Mouse (Mus musculus) forebrain, embryonic 13.5 days (tissue): ENCODE measurements at regions not wholly inside any gene's neighbourhood (a gene's known extent, or its start where the extent isn't known, plus 50 kb on each side); places are given as distances from the start of the nearest gene placed in this dataset.

Experiments
- ATAC-seq: fragments of 200-750 bp; cut with Nextera tagmentation; 2 replicates; pipeline ENCODE4 v1.8.0; 2017
- H3K27ac ChIP-seq: fragments of 300-500 bp; sonication (generic); 2 replicates; pipeline ENCODE4 v1.5.1; 2015; ENCODE audit warnings: inconsistent platforms, mild to moderate bottlenecking, moderate library complexity
- H3K27me3 ChIP-seq: fragments of 300-500 bp; sonication (generic); 2 replicates; pipeline ENCODE4 v1.6.1; 2015; ENCODE audit warnings: mild to moderate bottlenecking, inconsistent platforms
- H3K36me3 ChIP-seq: fragments of 300-500 bp; sonication (generic); 2 replicates; pipeline ENCODE4 v1.6.1; 2015; ENCODE audit warnings: mild to moderate bottlenecking, inconsistent platforms; ENCODE audit not compliant: poor library complexity, severe bottlenecking
- H3K4me1 ChIP-seq: fragments of 300-500 bp; sonication (generic); 2 replicates; pipeline ENCODE4 v1.6.1; 2015; ENCODE audit warnings: inconsistent platforms
- H3K4me2 ChIP-seq: fragments of 300-500 bp; sonication (generic); 2 replicates; pipeline ENCODE4 v1.6.1; 2015; ENCODE audit warnings: inconsistent platforms, mild to moderate bottlenecking, moderate library complexity
- H3K4me3 ChIP-seq: fragments of 300-500 bp; sonication (generic); 2 replicates; pipeline ENCODE4 v1.5.1; 2015; ENCODE audit warnings: mild to moderate bottlenecking, inconsistent platforms
- H3K9ac ChIP-seq: fragments of 300-500 bp; sonication (generic); 2 replicates; pipeline ENCODE4 v1.6.1; 2015; ENCODE audit warnings: mild to moderate bottlenecking, inconsistent platforms
- H3K9me3 ChIP-seq: fragments of 300-500 bp; sonication (generic); replicated peaks from 2 replicates; pipeline ENCODE4 v1.6.1; 2016; ENCODE audit warnings: inconsistent platforms
- WGBS: fragments of 180-500 bp; shearing (Covaris S2); methylation state at CpG from one replicate; pipeline ENCODE4 v1.1.7; 2015; 5-methylcytosine and 5-hydroxymethylcytosine counted together

DNA sequence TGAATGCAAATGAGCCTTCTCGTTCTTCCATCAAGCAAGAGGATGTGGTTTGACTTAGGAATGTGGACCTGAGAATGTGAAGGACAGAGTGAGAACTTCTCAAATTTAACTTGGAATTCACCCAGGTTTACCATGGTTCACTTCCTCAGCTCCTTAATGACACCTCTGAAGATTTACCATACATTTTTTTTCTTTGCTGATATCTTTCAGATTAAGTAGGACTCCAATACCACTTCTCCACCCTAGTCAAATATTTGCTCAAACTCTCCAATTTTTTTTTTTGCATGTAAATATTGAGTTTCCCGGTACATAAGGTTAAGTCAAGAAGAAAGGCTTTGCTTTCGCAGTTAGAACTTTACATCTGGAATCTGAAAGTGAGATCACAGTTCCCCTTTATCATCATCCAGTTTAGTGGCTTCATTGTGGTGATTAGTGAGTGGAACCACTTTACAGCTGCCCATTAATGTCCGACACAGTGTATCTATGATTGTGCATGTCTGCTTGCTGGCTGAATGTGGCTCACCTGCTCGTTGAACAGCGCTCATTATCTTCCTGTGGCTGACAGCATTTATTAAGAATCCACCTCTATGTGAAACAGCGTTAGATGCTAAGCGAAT is 446.0 kb upstream of the Adam34 start:
- no peaks in the 10 kb centered on the region for H3K9me3 ChIP-seq
- H3K4me2 ChIP-seq, result no peak overlapping the region
- H3K27me3 ChIP-seq, result no peaks in the 10 kb centered on the region
- H3K27ac ChIP-seq, result no peak overlapping the region
- H3K9ac ChIP-seq, result no peak overlapping the region
- WGBS, result 67% methylated on average over 8 of the region's 8 CpGs
- H3K36me3 ChIP-seq, result no peaks in the 10 kb centered on the region
- H3K4me3 ChIP-seq, result no peak overlapping the region
- ATAC-seq, result no peak
- no peaks in the 10 kb centered on the region for H3K4me1 ChIP-seq

DNA sequence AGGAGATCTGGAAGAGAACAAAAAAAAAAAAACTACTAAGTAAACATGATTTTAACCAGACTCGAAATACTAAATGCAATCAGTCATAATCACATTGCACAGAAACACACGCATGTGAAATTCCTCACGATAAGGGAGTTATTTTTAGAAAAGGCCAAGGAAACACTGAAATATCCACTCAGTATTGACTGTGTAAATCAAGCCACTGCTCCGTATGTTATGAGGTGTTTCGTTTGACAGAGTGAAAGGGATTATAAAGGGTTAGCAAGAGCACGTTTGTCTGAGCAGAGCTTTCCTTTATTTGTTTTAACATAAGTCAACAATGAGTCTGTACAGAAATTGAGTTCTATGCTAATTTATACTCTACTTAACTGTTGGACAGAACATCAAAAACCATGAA is 455.3 kb upstream of the Adam34 start:
- Histone ChIP-seq H3K4me2 (no peak overlapping the region), H3K36me3 (no peaks in the 10 kb centered on the region), H3K4me1 (no peaks in the 10 kb centered on the region), H3K9ac (no peak overlapping the region), H3K4me3 (no peak overlapping the region), H3K27me3 (no peaks in the 10 kb centered on the region), H3K9me3 (no peaks in the 10 kb centered on the region), H3K27ac (no peak overlapping the region)
- no peak for ATAC-seq
- WGBS, result 60% methylated on average over 6 of the region's 6 CpGs

DNA sequence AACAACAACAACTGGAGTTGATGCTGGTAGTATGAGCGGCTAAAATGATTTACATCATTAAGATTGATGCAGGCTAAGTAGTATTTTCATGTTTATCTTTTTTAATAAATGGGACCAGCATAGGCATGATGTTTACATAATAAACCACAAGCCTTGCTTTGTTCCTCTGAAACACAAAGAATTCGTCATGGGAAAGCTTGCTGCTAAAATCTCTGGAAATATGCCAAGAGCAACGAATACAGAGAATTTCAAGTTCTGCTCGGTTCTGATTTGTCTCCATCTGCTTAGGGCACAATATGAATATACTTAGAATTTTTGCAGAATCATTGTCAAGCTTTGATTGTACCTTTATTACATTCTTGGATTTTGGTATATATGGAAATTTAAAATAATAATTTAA is 467.2 kb upstream of the Adam34 start:
- 41% methylated on average over 4 of the region's 4 CpGs for WGBS
- Histone ChIP-seq H3K4me1 (no peaks in the 10 kb centered on the region), H3K9me3 (no peaks in the 10 kb centered on the region), H3K9ac (no peak overlapping the region), H3K36me3 (no peaks in the 10 kb centered on the region), H3K27me3 (no peaks in the 10 kb centered on the region), H3K27ac (no peak overlapping the region), H3K4me3 (no peak overlapping the region), H3K4me2 (no peak overlapping the region)
- ATAC-seq, result no peak

DNA sequence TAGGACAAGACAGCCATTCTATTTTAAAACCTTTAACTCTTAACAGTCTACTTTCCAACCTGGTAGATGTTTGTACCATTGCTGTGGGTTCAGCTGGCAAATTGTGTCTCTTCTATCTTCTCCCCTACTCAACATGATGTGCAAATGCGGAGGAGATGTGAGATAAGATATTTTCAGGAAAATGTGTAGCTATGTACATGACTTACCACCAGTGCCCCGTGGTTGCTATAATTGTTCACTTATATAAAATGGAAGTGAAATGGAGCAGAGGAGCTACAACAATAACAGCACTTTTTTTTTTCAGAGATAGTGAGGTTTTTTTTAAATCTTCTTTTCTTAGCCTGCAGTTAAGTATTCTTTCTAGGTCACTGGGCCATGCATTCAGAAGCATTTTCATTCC is 492.4 kb upstream of the Adam34 start:
- no peak for ATAC-seq
- no peak overlapping the region for H3K4me2 ChIP-seq

DNA sequence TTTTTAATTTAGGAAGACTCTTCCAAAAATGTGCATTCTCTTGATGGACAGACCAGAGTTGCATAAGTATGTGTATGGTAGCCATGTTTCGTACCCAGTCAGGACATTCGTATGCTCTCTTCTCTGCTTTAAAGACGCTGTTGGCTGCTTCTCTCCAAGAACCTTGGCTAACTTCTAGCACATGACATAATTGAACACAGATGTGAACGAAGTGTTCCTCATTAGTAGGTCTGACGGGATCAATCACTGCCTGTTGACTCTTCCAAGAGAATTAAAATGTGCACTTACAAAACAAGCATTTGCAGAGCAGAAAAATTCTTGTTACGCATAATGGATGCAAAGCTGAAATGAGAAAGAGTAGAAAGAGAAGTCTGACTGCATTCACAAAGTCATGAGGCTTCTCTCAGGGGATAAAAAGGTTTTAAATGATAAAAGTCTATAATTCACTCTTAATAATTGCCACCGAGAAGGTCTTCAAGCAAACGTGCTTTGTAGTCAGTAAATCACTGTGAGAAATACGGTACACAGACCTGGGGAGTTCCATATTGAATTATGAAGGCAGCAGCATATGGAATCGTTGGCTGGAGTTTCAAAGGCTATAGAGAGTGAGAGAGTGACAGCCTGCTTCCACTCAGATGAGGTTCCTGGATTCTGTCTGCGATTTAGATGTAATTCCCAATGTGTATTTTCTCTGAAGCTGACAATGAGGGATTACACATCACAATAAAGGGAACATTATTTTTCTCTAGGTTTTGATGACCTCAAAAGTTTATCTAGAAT is 496.7 kb upstream of the Adam34 start:
- H3K4me1 ChIP-seq, result no peaks in the 10 kb centered on the region
- WGBS, result 75% methylated on average over 11 of the region's 11 CpGs
- no peak overlapping the region for H3K27ac ChIP-seq
- no peak overlapping the region for H3K4me3 ChIP-seq
- no peaks in the 10 kb centered on the region for H3K27me3 ChIP-seq
- no peak; the same call in 1 of the 2 replicates for ATAC-seq
- H3K9ac ChIP-seq, result no peak overlapping the region
- H3K4me2 ChIP-seq, result no peak overlapping the region
- H3K36me3 ChIP-seq, result no peaks in the 10 kb centered on the region
- H3K9me3 ChIP-seq, result no peaks in the 10 kb centered on the region

More for the DNA sequence above, 492.4 kb upstream of the Adam34 start:
- H3K36me3 ChIP-seq, result no peaks in the 10 kb centered on the region
- H3K9ac ChIP-seq, result no peak overlapping the region
- H3K27ac ChIP-seq, result no peak overlapping the region
- WGBS, result 77% methylated on average over 2 of the region's 2 CpGs
- no peaks in the 10 kb centered on the region for H3K9me3 ChIP-seq
- no peaks in the 10 kb centered on the region for H3K4me1 ChIP-seq
- no peak overlapping the region for H3K4me3 ChIP-seq
- H3K27me3 ChIP-seq, result no peaks in the 10 kb centered on the region

DNA sequence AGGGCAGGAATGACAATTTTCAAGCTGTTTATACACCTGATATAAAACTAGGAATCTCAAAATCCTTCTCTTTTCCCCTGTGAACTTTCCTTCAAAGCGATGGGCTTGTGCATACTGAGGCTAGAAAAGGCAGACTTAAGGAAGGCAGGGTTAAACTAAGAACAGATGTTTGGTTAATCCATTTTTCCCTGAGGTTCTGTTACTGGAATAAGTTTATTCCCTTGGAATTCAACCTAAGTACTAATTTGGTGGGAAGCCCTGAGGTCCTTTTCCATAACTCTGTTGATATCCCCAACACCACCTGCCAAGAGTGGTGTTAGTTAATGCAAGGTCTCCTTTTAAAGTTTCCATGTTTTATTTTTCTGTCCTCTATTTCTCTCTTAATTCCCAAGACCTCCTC is 512.5 kb upstream of the Adam34 start:
- Histone ChIP-seq H3K4me3 (no peak overlapping the region), H3K4me2 (no peak overlapping the region), H3K27ac (no peak overlapping the region), H3K9ac (no peak overlapping the region), H3K36me3 (no peaks in the 10 kb centered on the region), H3K9me3 (no peaks in the 10 kb centered on the region), H3K27me3 (no peaks in the 10 kb centered on the region), H3K4me1 (no peaks in the 10 kb centered on the region)
- WGBS, result 79% methylated on average over 1 of the region's 1 CpGs
- no peak for ATAC-seq

DNA sequence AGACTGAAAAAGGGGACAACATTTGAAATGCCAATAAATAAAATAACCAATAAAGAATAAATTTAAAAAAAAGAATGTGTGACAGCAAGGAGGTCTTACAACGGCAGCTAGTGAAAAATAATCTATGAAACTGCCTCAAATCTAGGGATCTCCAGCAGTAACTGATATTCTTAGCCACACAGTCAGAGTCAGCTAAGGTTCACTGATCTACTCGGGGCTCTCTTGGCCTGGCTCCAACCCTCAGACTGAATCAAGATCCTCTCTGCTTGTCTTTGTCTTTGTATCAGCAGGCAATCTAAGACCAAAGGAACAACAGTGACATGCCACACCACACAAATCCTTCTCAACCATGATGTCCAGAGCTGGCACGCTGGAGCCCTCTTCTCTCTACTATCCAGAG is 542.5 kb upstream of the Adam34 start:
- Histone ChIP-seq H3K9me3 (no peaks in the 10 kb centered on the region), H3K27me3 (no peaks in the 10 kb centered on the region), H3K27ac (no peak overlapping the region), H3K36me3 (no peaks in the 10 kb centered on the region), H3K4me3 (no peak overlapping the region), H3K4me1 (no peaks in the 10 kb centered on the region), H3K4me2 (no peak overlapping the region), H3K9ac (no peak overlapping the region)
- WGBS, result 69% methylated on average over 3 of the region's 3 CpGs
- ATAC-seq, result no peak

DNA sequence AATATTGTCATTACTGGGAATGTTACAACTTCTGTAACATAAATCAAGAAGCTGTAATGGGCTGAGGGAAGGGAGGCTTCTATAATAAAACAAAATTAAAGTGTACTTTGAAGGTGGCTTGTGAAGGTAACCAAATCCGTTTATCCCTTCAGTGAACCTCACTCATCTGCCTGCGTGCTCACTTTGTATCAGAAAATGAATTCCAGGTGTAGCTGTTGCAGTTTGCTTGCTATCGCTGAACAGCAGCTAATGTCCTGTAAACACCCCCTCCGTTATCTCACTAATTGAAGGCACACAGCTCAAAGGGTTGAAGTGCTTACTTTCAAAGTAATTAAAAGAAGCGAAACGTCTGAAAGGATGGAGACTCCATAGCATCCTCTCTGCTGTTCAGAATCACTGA is 547.2 kb upstream of the Adam34 start:
- H3K4me2 ChIP-seq, result no peak overlapping the region
- no peaks in the 10 kb centered on the region for H3K4me1 ChIP-seq
- no peaks in the 10 kb centered on the region for H3K27me3 ChIP-seq
- no peak overlapping the region for H3K27ac ChIP-seq
- H3K9me3 ChIP-seq, result no peaks in the 10 kb centered on the region
- H3K4me3 ChIP-seq, result no peak overlapping the region
- ATAC-seq, result no peak
- H3K9ac ChIP-seq, result no peak overlapping the region
- WGBS, result 35% methylated on average over 6 of the region's 6 CpGs
- H3K36me3 ChIP-seq, result no peaks in the 10 kb centered on the region

DNA sequence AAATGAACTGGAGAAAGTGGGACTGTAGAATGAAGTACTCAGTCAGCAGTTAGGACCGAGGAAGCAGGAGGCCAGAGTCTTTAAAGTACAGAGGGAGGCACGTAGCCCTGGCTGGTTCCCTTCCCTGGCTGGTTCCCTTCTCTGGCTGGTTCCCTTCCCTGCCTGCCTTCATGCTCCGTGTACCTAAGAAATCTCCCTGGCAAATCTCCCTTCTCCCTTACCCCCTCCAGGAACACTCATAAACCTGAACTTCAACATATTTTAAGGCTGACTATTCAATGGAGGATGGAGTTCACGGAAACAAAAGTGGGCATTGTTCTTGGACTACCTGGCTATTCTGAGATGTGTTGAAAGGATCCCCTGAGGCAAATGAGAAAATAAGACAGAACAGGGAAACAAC is 551.2 kb upstream of the Adam34 start:
- ATAC-seq, result no peak
- H3K27ac ChIP-seq, result no peak overlapping the region
- no peaks in the 10 kb centered on the region for H3K9me3 ChIP-seq
- no peaks in the 10 kb centered on the region for H3K4me1 ChIP-seq
- H3K36me3 ChIP-seq, result no peaks in the 10 kb centered on the region
- WGBS, result 84% methylated on average over 4 of the region's 4 CpGs
- no peak overlapping the region for H3K4me2 ChIP-seq
- no peak overlapping the region for H3K9ac ChIP-seq
- H3K27me3 ChIP-seq, result no peaks in the 10 kb centered on the region
- no peak overlapping the region for H3K4me3 ChIP-seq

DNA sequence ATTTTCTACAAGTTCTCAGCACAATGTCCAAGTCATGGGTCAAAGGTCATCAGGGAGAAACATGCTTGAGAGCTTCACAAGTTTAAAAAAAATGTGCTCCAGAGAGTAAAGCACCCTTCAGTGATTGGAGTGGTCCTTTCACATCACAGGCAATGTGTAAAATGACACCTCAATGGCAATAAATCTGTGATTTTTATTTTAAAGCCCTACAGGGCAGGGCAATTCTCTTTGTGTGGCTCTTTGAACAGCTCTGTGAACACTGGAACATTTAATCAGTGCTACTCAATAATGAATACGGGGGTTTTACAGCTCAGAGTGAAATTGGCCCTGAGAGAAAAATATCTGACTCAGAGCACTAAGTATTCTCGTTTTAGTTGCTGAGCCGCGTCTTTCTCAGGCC is 563.5 kb upstream of the Adam34 start:
- no peaks in the 10 kb centered on the region for H3K27me3 ChIP-seq
- H3K27ac ChIP-seq, result no peak overlapping the region
- no peak overlapping the region for H3K4me2 ChIP-seq
- no peak overlapping the region for H3K4me3 ChIP-seq
- no peaks in the 10 kb centered on the region for H3K36me3 ChIP-seq
- no peak for ATAC-seq
- no peak overlapping the region for H3K9ac ChIP-seq
- H3K4me1 ChIP-seq, result no peaks in the 10 kb centered on the region
- 54% methylated on average over 4 of the region's 4 CpGs for WGBS
- H3K9me3 ChIP-seq, result no peaks in the 10 kb centered on the region

DNA sequence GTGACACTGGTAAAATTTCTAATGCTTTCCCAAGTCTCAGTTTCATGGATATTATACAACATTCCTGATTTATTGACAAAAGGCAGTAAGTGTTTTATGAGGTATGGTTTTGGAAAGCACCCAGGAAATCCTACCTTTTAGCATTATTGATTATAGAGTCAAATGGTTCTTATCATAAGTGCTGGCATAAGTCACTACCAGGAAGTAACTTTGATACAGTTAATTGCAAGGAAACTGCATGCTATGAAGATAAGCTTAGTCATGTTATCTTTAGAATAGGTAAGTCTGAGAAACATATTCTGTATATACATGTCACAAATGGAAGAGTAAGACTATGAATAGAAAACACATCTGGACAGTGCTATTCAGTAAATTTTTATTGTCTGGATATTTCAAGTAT is 608.4 kb upstream of the Adam34 start:
- Histone ChIP-seq H3K27ac (no peak overlapping the region), H3K36me3 (no peaks in the 10 kb centered on the region), H3K4me3 (no peak overlapping the region), H3K27me3 (no peaks in the 10 kb centered on the region), H3K9ac (no peak overlapping the region), H3K4me1 (no peaks in the 10 kb centered on the region), H3K4me2 (no peak overlapping the region), H3K9me3 (no peaks in the 10 kb centered on the region)
- no peak for ATAC-seq

DNA sequence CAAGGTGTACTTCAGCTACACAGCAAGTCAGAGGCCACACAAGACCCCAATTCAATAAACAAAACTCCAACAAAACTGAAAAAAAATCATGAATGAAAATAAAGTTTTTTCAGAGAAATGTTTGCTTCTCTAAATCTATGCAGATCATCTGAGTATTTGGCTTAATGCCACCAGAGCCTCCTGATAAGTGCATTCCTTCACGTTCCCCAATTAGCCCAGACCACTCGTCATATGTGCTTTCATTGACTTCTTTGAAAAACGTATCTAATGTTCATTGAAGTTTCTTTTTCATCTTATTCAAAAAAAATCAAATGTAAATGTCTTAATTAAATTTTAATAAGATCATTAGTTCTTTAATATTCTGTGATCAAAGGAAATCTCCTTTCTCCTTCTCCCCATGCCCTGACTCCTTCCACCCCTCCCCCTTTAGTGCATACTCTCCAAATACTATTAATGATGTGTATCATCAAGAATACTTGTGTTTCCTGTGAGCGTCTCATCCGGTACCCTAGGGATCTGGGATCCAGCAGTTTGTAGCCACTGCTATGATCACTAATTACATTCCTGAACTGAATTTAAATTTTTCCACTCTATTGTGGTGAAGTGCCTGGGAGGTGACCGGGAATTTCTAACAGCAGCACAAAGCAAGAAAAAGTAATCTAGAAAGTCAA is 600.8 kb upstream of the Fat1 start:
- no peak overlapping the region for H3K27ac ChIP-seq
- 47% methylated on average over 6 of the region's 6 CpGs for WGBS
- no peaks in the 10 kb centered on the region for H3K36me3 ChIP-seq
- H3K4me3 ChIP-seq, result no peak overlapping the region
- no peak overlapping the region for H3K4me2 ChIP-seq
- no peaks in the 10 kb centered on the region for H3K9me3 ChIP-seq
- H3K27me3 ChIP-seq, result no peaks in the 10 kb centered on the region
- no peak overlapping the region for H3K9ac ChIP-seq
- H3K4me1 ChIP-seq, result no peaks in the 10 kb centered on the region
- peak; percentile 36; the same call in 1 of the 2 replicates for ATAC-seq
